ENCODE assay signal across 19 mouse cellular contexts in the genomic region with DNA sequence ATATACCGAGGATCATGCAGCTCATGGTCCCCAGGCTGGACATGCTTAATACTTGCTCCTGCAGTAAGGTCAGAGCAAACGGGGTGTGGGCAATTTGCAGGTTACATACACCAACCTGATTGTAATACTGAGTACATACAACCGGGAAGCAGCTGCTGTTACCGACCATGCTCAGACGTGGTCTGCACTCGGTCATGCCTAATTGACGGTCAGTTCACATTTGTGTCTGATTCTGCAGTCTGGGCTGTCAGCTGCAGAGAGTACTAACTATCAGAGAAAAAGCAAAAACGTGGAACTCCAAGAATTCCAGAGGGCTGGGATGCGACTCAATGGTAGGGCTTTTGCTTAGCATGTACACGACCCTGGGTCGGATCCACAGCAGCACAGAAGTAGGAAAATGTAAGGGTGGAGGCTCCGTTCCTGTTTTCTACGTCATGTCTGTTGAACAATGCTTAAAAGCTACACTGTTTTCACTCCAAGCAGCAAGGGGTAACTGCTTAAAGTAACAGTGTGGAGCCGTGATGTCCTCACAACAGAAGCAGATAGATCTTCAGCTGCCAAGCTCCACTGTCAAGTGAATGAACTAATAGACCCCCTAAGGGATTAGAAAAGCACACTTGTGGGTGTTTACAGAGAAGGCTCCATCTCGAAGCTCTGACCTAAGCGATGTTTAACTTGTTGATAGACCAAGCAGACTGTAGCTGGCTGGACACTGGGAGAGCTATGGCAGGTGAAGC. TPM values are rescaled to one million over a fixed set of nuclear protein-coding genes. Genes with fewer than 3 reads are reported as not detected.
DNase-seq lines count a peak whose midpoint lies in the region; ATAC-seq and TF ChIP-seq lines count a peak whose summit lies in the region.
"Had no signal": no experiment of that assay in that cellular context is flagged by ENCODE, and none has a peak within 500 bp of the region (broad histone marks: within the 10 kb centered on the region; RNA-seq: fewer than 3 reads in every experiment).

No protein-coding gene starts in this region.

- 40% methylated on average over 16 of the region's 16 CpGs for WGBS in lung, postnatal 0 days
- 51% methylated on average over 16 of the region's 16 CpGs for WGBS in midbrain, embryonic 14.5 days

- no peaks in the 10 kb centered on the region for H3K27me3 ChIP-seq in lung, postnatal 0 days (replicated peaks; ENCODE audit: insufficient read depth, low read length)
- H3K27me3 ChIP-seq in midbrain, embryonic 14.5 days (ENCODE audit: control insufficient read depth, insufficient read depth, low read length): no peaks in the 10 kb centered on the region

- TF ChIP-seq POLR2A in brain, embryonic 14.5 days (IDR thresholded peaks at IDR 0.05; ENCODE audit: borderline replicate concordance, extremely low read depth, insufficient read depth, insufficient read length, poor library complexity, severe bottlenecking): no peak

- peak; percentile 91 for DNase-seq in heart, adult 11 months
- DNase-seq in heart, adult 18-20 months: no peak
- no peak for DNase-seq in lung, postnatal 0 days (ENCODE audit: low spot score)
- DNase-seq in lung, postnatal 10 days: no peak
- peak; percentile 16 for DNase-seq in brain, embryonic 14.5 days (ENCODE audit: low read depth)
- DNase-seq in midbrain, embryonic 14.5 days: peak; percentile 20
- no peak for DNase-seq in adipocyte (ENCODE audit: low spot score)
- no peak for DNase-seq in cerebellum, postnatal 36 days
- DNase-seq: adrenal gland, postnatal 10 days; cerebellum, adult 11-12 months; lung, embryonic 14.5 days; right cerebral cortex, postnatal 25 days; thymus, postnatal 14 days had no signal

- H3K36me3 ChIP-seq in lung, postnatal 0 days (ENCODE audit: insufficient read depth, low read length): no peaks in the 10 kb centered on the region
- H3K36me3 ChIP-seq in midbrain, embryonic 14.5 days (ENCODE audit: control insufficient read depth, insufficient read depth, low read length): no peaks in the 10 kb centered on the region
- H3K36me3 ChIP-seq: embryonic facial prominence, embryonic 12.5 days; limb, embryonic 10.5 days had no signal

- TF ChIP-seq CTCF in lung, postnatal 0 days (IDR thresholded peaks at IDR 0.05): no peak
- TF ChIP-seq CTCF in brain, embryonic 14.5 days (IDR thresholded peaks at IDR 0.05; ENCODE audit: borderline replicate concordance, extremely low read depth, insufficient read depth, insufficient read length): no peak

- no peaks in the 10 kb centered on the region for H3K9me3 ChIP-seq in lung, postnatal 0 days (ENCODE audit: low read length)
- H3K9me3 ChIP-seq in midbrain, embryonic 14.5 days (ENCODE audit: control insufficient read depth, low read length): no peaks in the 10 kb centered on the region
- H3K9me3 ChIP-seq: embryonic facial prominence, embryonic 12.5 days; limb, embryonic 10.5 days had no signal

- 0 out of 2 replicates have a peak, but pooled peaks have one; percentile 26 for TF ChIP-seq EP300 in lung, postnatal 0 days (IDR thresholded peaks at IDR 0.05)

- H3K27ac ChIP-seq in lung, postnatal 0 days (ENCODE audit: low read length): no peak overlapping the region; the same call in 1 of the 2 replicates
- H3K27ac ChIP-seq in midbrain, embryonic 14.5 days (replicated peaks; ENCODE audit: low read depth, low read length): no peak overlapping the region
- H3K27ac ChIP-seq: embryonic facial prominence, embryonic 12.5 days; limb, embryonic 10.5 days had no signal

- H3K4me2 ChIP-seq in lung, postnatal 0 days (replicated peaks; ENCODE audit: low read depth, low read length): no peak overlapping the region
- H3K4me2 ChIP-seq in midbrain, embryonic 14.5 days (ENCODE audit: low read length): no peak overlapping the region
- H3K4me2 ChIP-seq: embryonic facial prominence, embryonic 12.5 days; liver, embryonic 11.5 days; lung, embryonic 14.5 days had no signal

- H3K9ac ChIP-seq in lung, postnatal 0 days (replicated peaks; ENCODE audit: low read depth): no peak overlapping the region
- H3K9ac ChIP-seq in midbrain, embryonic 14.5 days (replicated peaks; ENCODE audit: low read length): no peak overlapping the region
- H3K9ac ChIP-seq: embryonic facial prominence, embryonic 12.5 days; lung, embryonic 14.5 days had no signal

- ATAC-seq in lung, postnatal 0 days: 0 out of 2 replicates have a peak, but pooled peaks have one; percentile 20
- no peak for ATAC-seq in midbrain, embryonic 14.5 days (ENCODE audit: low FRiP score, low TSS enrichment)

- no peak overlapping the region for H3K4me3 ChIP-seq in lung, postnatal 0 days (ENCODE audit: low read depth, low read length)
- no peak overlapping the region for H3K4me3 ChIP-seq in midbrain, embryonic 14.5 days (replicated peaks; ENCODE audit: low read depth, low read length)
- H3K4me3 ChIP-seq: embryonic facial prominence, embryonic 12.5 days; limb, embryonic 10.5 days had no signal

- H3K4me1 ChIP-seq in lung, postnatal 0 days (ENCODE audit: insufficient read depth, low read depth, low read length): peaks cover 8% of the 10 kb centered on the region; the same call in 1 of the 2 replicates
- H3K4me1 ChIP-seq in midbrain, embryonic 14.5 days (ENCODE audit: control insufficient read depth, insufficient read depth, low read length): peaks cover 15% of the 10 kb centered on the region; the same call in 1 of the 2 replicates

RNA-seq across cellular contexts. Expression of a gene that starts 13.5 kb away (rescaled TPM):
- total RNA-seq in heart, adult 18-20 months (2021): 1 to 10 TPM in 1 of 2 experiments, under 1 TPM in 1; 0.57 to 1.2 TPM
- polyA plus RNA-seq in lung, postnatal 0 days (2015; fragmentation: Nextera tagmentation; extraction: Ambion mirVana): 4.3 and 4.4 TPM in 2 replicates
- polyA plus RNA-seq in brain, embryonic 14.5 days (2012; rRNA removed): 10.5 and 13.4 TPM in 2 replicates
- 12.4 and 13.1 TPM in 2 replicates for polyA plus RNA-seq in midbrain, embryonic 14.5 days (2014; fragmentation: Nextera tagmentation; extraction: Ambion mirVana)
- total RNA-seq: common myeloid progenitor, adult 5-6 weeks; hematopoietic stem cell, adult 5-6 weeks; megakaryocyte, adult 5-6 weeks had no signal

RNA-seq across cellular contexts. Expression of a gene that starts 30.2 kb away (rescaled TPM):
- 10 to 100 TPM; 19.1 to 23.7 TPM for total RNA-seq in heart, adult 18-20 months (2021)
- 14.5 and 16.2 TPM in 2 replicates for polyA plus RNA-seq in lung, postnatal 0 days (2015; fragmentation: Nextera tagmentation; extraction: Ambion mirVana)
- 1.9 and 3.3 TPM in 2 replicates for polyA plus RNA-seq in brain, embryonic 14.5 days (2012; rRNA removed)
- polyA plus RNA-seq in midbrain, embryonic 14.5 days (2014; fragmentation: Nextera tagmentation; extraction: Ambion mirVana): 0.28 and 0.63 TPM in 2 replicates

Comparison
In these comparisons a context has a peak if more than half of its experiments do, and no peak if none do; other contexts are left out.
1. DNase-seq: peak in heart, adult 11 months (single experiment), brain, embryonic 14.5 days (single experiment) and midbrain, embryonic 14.5 days (single experiment); none in heart, adult 18-20 months (0 of 2), lung, postnatal 0 days (single experiment), lung, postnatal 10 days (single experiment), adipocyte (single experiment) and cerebellum, postnatal 36 days (0 of 2).